ENCODE assay signal across 8 mouse cellular contexts in genomic region chr13:73405720-73406629, GRCm38 (mm10).
A peak's percentile ranks its signal among the peaks of the same experiment; 100 is the strongest.
DNase-seq lines count a peak whose midpoint lies in the region; ATAC-seq and TF ChIP-seq lines count a peak whose summit lies in the region.

No protein-coding gene starts in this region.

- H3K27me3 ChIP-seq in CH12.LX (replicated peaks) = peaks cover 75% of the 10 kb centered on the region
- H3K27me3 ChIP-seq in heart, embryonic 13.5 days (replicated peaks) = peaks cover 29% of the 10 kb centered on the region
- H3K27me3 ChIP-seq in midbrain, embryonic 14.5 days (ENCODE audit: control insufficient read depth, insufficient read depth, low read length) = peaks cover 5% of the 10 kb centered on the region; the same call in 1 of the 2 replicates

- no peaks in the 10 kb centered on the region for H3K36me3 ChIP-seq in CH12.LX (replicated peaks in 1 of 2; ENCODE audit: control insufficient read depth in 1 of 2, insufficient read depth in 1 of 2, low read length in 1 of 2)
- no peaks in the 10 kb centered on the region for H3K36me3 ChIP-seq in heart, embryonic 13.5 days
- no peaks in the 10 kb centered on the region for H3K36me3 ChIP-seq in midbrain, embryonic 14.5 days (ENCODE audit: control insufficient read depth, insufficient read depth, low read length)

- H3K9me3 ChIP-seq in CH12.LX (replicated peaks; ENCODE audit: low read length) = no peaks in the 10 kb centered on the region
- H3K9me3 ChIP-seq in heart, embryonic 13.5 days = no peaks in the 10 kb centered on the region
- no peaks in the 10 kb centered on the region for H3K9me3 ChIP-seq in midbrain, embryonic 14.5 days (ENCODE audit: control insufficient read depth, low read length)

- no peak overlapping the region for H3K4me3 ChIP-seq in CH12.LX (replicated peaks in 1 of 3; ENCODE audit: low read depth in 2 of 3, low read length in 2 of 3, poor library complexity in 1 of 3)
- 0 out of 2 replicates have a peak overlapping the region, but pooled peaks have one; percentile 10 for H3K4me3 ChIP-seq in heart, embryonic 13.5 days
- no peak overlapping the region for H3K4me3 ChIP-seq in midbrain, embryonic 14.5 days (replicated peaks; ENCODE audit: low read depth, low read length)

- 13% methylated on average over 20 of the region's 20 CpGs for WGBS in heart, embryonic 13.5 days
- WGBS in midbrain, embryonic 14.5 days = 19% methylated on average over 20 of the region's 20 CpGs

- no peak overlapping the region for H3K27ac ChIP-seq in CH12.LX (ENCODE audit: insufficient read depth, low read depth)
- no peak overlapping the region for H3K27ac ChIP-seq in heart, embryonic 13.5 days (replicated peaks)
- no peak overlapping the region for H3K27ac ChIP-seq in midbrain, embryonic 14.5 days (replicated peaks; ENCODE audit: low read depth, low read length)

- H3K4me2 ChIP-seq in CH12.LX (ENCODE audit: insufficient read depth, low read depth, poor library complexity, severe bottlenecking) = no peak overlapping the region
- peak overlapping the region; percentile 57 for H3K4me2 ChIP-seq in heart, embryonic 13.5 days
- H3K4me2 ChIP-seq in midbrain, embryonic 14.5 days (ENCODE audit: low read length) = no peak overlapping the region

- TF ChIP-seq RAD21 in CH12.LX (IDR thresholded peaks at IDR 0.05; ENCODE audit: low read depth, low read length) = peak; percentile 44

- H3K9ac ChIP-seq in CH12.LX (ENCODE audit: insufficient read depth, low read depth) = no peak overlapping the region
- peak overlapping the region; percentile 55 for H3K9ac ChIP-seq in heart, embryonic 13.5 days
- no peak overlapping the region for H3K9ac ChIP-seq in midbrain, embryonic 14.5 days (replicated peaks; ENCODE audit: low read length)

- H3K4me1 ChIP-seq in CH12.LX (ENCODE audit: control insufficient read depth in 1 of 2, insufficient read depth in 2 of 2) = no peaks in the 10 kb centered on the region
- H3K4me1 ChIP-seq in heart, embryonic 13.5 days = peaks cover 8% of the 10 kb centered on the region
- H3K4me1 ChIP-seq in midbrain, embryonic 14.5 days (ENCODE audit: control insufficient read depth, insufficient read depth, low read length) = no peaks in the 10 kb centered on the region

- peak; percentile 25 to 42 for DNase-seq in cerebellum, postnatal 4 days (ENCODE audit: low spot score in 2 of 2)
- DNase-seq in cerebellum, adult 11-12 months = no peak
- DNase-seq in CH12.LX (ENCODE audit: extremely low read depth) = no peak
- peak; percentile 87 for DNase-seq in embryo, embryonic 9.5 days (ENCODE audit: extremely low spot score)
- peak; percentile 18 to 70 for DNase-seq in kidney, postnatal 36 days
- peak; percentile 53 for DNase-seq in midbrain, embryonic 14.5 days

- peak; percentile 42; the same call in 1 of the 2 replicates for ATAC-seq in heart, embryonic 13.5 days (ENCODE audit: extremely low read depth, insufficient number of reproducible peaks, low FRiP score, low TSS enrichment)
- no peak for ATAC-seq in midbrain, embryonic 14.5 days (ENCODE audit: low FRiP score, low TSS enrichment)
- ATAC-seq in activated CD4-positive, CD25-positive, alpha-beta regulatory T cell, adult 4 months = no peak

- peak in 1 of 2 experiments; percentile 58; a peak in 2 of 4 replicates for TF ChIP-seq CTCF in CH12.LX (conservative IDR thresholded peaks at IDR 0.05 in 1 of 2, IDR thresholded peaks at IDR 0.05 in 1 of 2; ENCODE audit: low read depth in 2 of 2, low read length in 2 of 2)

- no peak for TF ChIP-seq EP300 in CH12.LX (IDR thresholded peaks at IDR 0.05; ENCODE audit: low read length)

- in situ Hi-C loops in CH12.LX (cut with MboI; ENCODE audit: low pct_ligation_motif_present, low pct_unique_long_range_greater_than_20kb, low sequenced_read_pairs) = no loop called here

- H3K79me2 ChIP-seq in CH12.LX (replicated peaks; ENCODE audit: control insufficient read depth, extremely low read depth, insufficient read depth, poor library complexity, severe bottlenecking) = no peaks in the 10 kb centered on the region

- dilution Hi-C loops in CH12.LX (cut with MboI; ENCODE audit: extremely low pct_ligation_motif_present, extremely low pct_unique_long_range_greater_than_20kb, low sequenced_read_pairs) = no loop called here

- no peak for TF ChIP-seq POLR2A in CH12.LX (IDR thresholded peaks at IDR 0.05; ENCODE audit: low read depth, low read length)

TF ChIP-seq in CH12.LX, 34 proteins besides CTCF, POLR2A, EP300 and RAD21:
- TF ChIP-seq IRF4 (IDR thresholded peaks at IDR 0.05; ENCODE audit: low read depth, low read length) = no peak
- TF ChIP-seq MAX (IDR thresholded peaks at IDR 0.05; ENCODE audit: low read length) = no peak
- no peak for TF ChIP-seq MAFK (IDR thresholded peaks at IDR 0.05; ENCODE audit: insufficient replicate concordance, low read length)
- no peak for TF ChIP-seq HCFC1 (IDR thresholded peaks at IDR 0.05; ENCODE audit: low read depth, low read length)
- no peak for TF ChIP-seq KAT2A (IDR thresholded peaks at IDR 0.05; ENCODE audit: insufficient replicate concordance, low read length)
- TF ChIP-seq SIN3A (IDR thresholded peaks at IDR 0.05; ENCODE audit: low read length) = no peak
- no peak for TF ChIP-seq RCOR1 (conservative IDR thresholded peaks at IDR 0.05; ENCODE audit: low read depth, low read length)
- TF ChIP-seq CHD2 (IDR thresholded peaks at IDR 0.05; ENCODE audit: low read length) = no peak
- TF ChIP-seq BHLHE40 (IDR thresholded peaks at IDR 0.05; ENCODE audit: low read depth, low read length) = no peak
- no peak for TF ChIP-seq ZKSCAN1 (IDR thresholded peaks at IDR 0.05; ENCODE audit: borderline replicate concordance, low read depth, low read length)
- no peak for TF ChIP-seq MEF2A (IDR thresholded peaks at IDR 0.05; ENCODE audit: borderline replicate concordance, low read depth, low read length)
- no peak for TF ChIP-seq UBTF (IDR thresholded peaks at IDR 0.05; ENCODE audit: low read depth, low read length)
- TF ChIP-seq CHD1 (IDR thresholded peaks at IDR 0.05; ENCODE audit: low read depth, low read length) = no peak
- no peak for TF ChIP-seq TCF12 (IDR thresholded peaks at IDR 0.05; ENCODE audit: low read depth, low read length)
- TF ChIP-seq ZC3H11A (IDR thresholded peaks at IDR 0.05; ENCODE audit: low read depth, low read length) = no peak
- no peak for TF ChIP-seq ELF1 (IDR thresholded peaks at IDR 0.05; ENCODE audit: low read depth, low read length)

Comparison
In these comparisons a context has a peak if more than half of its experiments do, and no peak if none do; other contexts are left out.
1. DNase-seq: peak in cerebellum, postnatal 4 days (2 of 2), embryo, embryonic 9.5 days (single experiment), kidney, postnatal 36 days (2 of 2) and midbrain, embryonic 14.5 days (single experiment); none in cerebellum, adult 11-12 months (single experiment) and CH12.LX (single experiment).